Mouse (Mus musculus): ENCODE measurements around the gene Stag1.
"Not testable (repeated sequence)": the region's sequence is repeated elsewhere in the genome, so short reads cannot be mapped to it uniquely, and the experiment has no call there.

Stag1 gene

DNA sequence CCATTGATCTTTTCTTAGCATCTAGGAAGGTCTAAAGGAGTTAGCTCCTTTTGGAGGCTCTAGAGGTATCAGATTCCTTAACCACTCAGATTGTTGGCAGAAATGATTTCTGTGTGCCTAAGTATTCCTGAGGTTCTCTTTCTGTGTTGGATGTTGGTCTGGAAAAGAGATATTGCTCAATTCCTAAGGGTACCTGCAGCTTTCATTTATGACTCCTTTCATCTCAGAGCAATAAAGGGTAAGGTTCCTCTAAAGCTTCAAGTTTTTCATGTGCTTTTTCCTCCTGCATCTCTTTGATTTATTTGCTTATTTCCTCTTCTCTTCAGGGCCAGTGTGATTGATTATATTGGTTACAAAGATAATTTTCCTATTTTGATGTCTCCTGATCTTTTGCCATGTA is 84.7 kb downstream of the Stag1 start:
- no peak for DNase-seq (ENCODE audit: low read depth)

DNA sequence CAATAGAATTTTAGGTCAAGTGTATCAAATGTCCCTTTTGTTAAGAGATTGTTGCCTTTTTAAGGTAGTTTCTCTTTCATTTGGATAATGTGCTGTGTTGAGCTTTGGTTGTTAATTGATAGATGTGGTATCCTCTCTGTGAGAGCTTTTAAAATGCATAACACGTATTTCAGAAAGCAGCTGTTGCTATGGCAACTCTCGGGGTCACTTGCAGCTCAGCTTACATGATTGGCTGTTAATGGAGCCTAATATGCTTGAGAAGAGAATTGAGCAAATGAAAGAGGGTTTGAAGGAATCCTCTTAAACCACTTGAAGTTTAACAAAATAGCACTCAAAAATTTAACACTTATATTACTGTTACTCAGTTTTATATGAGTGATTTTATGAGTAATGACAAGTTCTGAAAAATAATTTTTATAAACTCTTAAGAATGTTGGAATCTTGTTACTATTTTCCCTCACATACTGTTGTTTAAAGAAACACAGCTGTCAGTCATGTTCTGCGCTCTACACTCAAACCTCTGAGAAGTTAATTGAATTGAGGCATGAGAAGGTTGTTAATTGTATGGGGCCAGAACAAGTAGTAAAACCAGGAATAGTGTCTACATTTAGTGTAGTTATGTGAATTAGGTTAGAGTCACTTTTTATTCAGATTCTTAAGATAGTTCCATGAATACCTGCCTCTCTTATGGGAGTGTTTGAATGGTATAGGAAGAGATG is 88.3 kb downstream of the Stag1 start:
- DNase-seq (ENCODE audit: low read depth): no peak

DNA sequence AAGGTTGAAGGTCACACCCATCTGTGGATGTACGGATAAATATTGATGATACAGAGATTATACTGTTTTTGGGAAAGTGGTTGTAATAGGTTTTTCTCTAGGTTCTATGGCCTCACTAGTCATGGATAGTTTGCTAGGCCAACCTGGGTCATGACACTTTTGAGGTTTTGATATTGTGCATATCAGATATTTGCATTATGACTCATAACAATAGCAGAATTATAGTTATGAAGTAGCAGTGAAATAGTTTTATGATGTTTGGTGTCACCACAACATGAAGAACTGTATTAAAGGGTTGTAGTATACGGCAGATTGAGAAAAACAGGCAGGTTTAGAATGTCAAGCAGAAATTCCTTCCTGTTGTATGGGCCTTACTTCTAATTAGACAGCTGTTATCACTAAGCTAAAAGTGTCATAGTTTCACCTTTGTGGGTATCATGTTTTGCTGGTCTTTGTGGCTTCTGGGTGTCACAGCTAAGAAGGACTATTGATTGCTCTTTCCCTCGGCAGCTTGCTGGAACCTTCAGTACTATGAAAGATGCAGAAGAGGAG is 92.2 kb downstream of the Stag1 start:
- DNase-seq (ENCODE audit: low read depth): no peak

DNA sequence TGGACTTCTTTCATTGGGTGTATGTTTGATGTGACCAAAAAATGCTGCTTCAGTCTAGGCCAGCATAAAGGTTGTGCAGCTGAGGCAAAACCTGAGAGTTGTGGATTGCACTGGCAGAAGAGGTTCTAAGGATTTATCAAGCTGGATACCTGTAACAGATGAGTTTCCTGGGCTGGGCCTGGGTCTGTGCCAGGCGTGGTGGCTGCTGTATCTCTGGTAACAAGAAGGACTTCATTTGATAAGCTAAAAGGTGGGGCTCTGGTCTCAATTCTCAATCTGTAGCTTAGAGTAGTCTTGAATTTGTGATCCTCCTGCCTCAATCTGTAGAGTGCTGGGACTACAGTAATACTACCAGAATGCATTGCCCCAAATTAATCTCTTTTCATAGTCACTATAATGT is 94.6 kb downstream of the Stag1 start:
- no peak for DNase-seq (ENCODE audit: low read depth)

DNA sequence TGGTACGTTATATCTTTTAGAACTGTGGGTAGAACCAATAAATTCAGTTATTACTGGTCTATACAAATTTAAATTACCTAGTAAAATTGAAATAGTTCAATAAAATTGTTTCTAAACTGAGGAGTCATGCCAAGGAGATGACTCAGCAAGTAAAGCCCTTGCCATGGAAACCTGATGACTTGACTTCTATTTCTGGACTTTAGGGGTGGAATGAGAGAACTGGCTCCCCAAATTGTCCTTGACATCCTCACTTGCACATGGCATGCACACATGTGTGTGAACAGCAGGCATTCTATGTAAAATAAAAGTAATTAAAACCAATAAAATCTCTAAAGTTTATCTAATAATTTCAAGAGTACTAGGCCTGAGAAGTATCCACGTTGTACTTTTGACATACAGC is 98.9 kb downstream of the Stag1 start:
- no peak for DNase-seq (ENCODE audit: low read depth)

DNA sequence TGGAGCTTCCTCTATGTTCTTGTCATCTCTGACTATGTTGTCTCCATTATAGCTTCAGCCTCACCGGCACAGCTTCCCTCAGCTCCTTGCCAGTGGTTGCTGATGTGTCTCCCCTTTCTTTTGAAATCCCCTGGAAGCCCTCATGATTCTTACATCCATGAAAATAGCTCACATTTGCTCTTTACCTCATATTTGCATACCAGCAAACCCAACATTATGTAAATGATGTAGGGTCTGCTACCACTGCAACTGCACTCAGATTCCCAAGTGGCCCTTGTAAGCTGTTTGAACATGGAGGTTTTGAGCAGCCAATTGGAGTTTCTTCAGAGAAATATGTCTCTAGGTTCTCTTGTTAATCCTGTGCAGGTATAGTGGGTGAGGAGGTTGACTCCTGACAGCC is 110.0 kb downstream of the Stag1 start:
- DNase-seq (ENCODE audit: low read depth): no peak

DNA sequence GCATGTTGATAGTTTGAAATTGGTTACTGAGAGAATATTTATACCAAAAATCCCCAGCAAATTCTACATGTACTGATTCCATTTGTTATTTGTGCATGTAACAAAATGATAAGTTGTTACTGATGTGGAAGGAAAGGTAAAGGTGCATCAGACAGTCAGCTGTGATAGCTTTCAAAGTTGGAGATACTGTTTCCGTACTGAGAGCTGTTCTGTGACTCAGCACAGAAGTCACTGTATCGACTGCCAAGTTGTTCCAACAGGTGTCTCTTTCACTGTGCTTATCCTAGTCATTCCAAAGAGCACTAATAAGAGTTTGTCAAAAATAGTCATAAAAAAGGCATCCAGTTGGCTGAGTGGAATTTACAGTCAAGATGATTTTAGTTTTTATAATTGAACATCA is 114.1 kb downstream of the Stag1 start:
- no peak for DNase-seq (ENCODE audit: low read depth)

DNA sequence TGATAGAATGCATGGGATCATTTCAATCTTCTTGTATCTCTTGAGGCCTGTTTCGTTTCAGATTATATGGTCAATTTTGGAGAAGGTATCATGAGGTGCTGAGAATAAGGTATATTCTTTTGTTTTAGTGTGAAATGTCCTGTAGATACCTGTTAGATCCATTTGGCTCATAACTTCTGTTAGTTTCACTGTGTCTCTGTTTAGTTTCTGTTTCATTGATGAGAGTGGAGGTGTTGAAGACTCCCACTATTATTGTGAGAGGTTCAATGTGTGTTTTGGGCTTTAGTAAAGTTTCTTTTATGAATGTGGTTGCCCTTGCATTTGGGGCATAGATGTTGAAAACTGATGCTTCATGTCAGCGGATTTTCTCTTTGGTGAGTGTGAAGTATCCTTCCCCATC is 127.2 kb downstream of the Stag1 start:
- not testable (repeated sequence) for DNase-seq (ENCODE audit: low read depth)

DNA sequence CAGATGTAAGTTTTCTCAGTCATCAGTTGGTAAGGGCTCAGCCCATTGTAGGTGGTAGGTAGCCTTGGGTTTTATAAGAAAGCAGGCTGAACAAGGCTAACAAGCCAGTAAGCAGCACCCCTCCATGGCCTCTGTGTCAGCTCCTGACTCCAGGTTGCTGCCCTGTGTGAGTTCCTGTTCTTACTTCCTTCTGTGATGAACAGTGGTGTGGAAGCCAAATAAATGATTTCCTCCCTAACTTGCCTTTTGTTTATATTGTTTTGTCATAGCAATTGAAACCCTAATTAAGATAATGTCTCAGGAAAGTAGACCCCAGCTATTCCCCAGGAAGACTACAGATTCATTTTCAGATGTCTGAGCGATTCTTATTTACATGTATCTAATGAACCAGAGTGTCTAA is 134.2 kb downstream of the Stag1 start:
- no peak for DNase-seq (ENCODE audit: low read depth)

DNA sequence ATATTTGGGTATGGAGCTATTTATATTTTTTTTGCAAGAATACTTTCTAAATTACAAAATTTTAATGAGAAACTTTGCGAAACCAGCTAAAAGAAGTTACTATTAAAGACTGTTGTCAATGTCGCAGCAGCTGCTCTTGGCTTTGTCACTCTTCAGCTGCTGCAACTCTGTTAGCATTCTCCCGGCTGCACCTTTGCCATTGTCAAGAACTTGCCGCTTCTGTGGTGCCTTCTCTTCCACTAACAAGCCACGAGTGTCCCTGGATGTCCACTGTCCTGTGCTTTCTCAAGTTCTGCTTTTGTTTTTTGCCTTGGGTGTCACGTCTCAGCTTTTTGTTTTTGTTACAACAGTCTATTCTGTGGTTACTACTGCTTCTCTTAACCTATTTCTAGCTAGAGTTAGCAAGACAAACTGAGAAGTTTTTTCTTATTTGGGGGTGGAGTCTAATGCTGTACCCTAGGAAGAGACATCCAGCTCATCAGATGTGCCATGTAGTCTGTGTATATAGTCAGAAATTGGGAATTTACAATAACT is 136.4 kb downstream of the Stag1 start:
- no peak for DNase-seq (ENCODE audit: low read depth)

DNA sequence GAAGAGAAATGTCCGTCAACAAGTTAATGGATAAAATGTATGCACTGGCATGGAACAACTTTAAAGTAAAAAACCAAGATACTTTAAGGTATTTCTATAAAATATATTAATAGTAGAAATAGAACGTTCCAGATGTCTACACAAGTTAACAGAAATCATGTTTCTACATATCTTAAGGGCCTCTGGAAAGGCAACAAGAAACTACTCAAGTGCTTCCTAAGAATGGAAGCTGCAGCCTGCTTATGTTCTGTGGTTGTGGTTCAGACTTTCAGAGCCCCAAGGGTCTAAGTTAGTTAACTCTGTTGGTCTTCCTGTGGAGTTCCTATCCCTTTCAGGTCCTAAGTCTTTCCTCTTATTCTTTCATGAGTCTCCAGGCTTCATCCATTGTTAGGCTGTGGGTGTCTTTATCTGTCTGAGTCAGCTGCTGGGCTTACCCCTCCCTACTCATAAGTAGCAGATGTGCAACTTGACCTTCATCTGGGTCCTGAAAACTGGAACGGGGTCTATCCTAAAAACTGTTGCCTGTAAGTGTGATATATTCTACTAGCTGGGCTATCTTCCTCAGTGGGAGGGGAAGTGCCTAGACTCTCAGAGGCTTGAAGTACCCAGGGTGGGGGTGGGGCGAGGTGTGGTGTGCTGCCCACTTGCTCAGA is 138.5 kb downstream of the Stag1 start:
- DNase-seq (ENCODE audit: low read depth): peak; percentile 8

DNA sequence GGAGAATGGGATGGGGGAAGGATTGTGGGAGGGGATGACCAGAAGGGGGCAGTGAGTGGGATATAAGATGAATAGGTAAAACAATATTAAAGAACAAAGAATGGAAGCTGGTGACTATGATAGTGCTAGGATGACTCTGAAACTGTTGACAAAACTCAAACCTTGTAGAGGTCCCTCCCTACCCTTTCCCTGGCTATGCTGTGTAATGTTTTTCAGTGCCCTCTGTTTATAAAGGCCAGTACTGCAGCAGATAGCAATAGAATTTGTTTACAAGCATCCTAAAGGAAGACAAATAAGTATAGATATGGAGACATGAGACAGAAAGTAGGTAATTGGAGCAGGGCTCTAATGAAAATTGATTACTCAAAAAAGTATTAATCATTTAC is 139.0 kb downstream of the Stag1 start:
- peak; percentile 9 for DNase-seq (ENCODE audit: low read depth)

DNA sequence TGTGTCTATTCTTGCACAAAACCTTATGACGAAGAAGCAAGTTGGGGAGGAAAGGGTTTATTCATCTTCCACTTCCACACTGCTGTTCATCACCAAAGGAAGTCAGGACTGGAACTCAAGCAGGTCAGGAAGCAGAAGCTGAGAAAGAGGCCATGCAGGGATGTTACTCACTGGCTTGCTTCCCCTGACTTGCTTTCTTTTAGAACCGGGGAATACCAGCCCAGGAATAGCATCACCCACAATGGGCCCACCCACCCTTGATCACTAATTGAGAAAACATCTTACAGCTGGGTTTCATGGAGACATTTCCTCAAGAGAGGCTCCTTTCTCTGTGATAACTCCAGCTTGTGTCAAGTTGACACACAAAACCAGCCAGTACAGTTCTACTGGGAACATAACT is 179.6 kb downstream of the Stag1 start:
- DNase-seq (ENCODE audit: low read depth): not testable (repeated sequence)

DNA sequence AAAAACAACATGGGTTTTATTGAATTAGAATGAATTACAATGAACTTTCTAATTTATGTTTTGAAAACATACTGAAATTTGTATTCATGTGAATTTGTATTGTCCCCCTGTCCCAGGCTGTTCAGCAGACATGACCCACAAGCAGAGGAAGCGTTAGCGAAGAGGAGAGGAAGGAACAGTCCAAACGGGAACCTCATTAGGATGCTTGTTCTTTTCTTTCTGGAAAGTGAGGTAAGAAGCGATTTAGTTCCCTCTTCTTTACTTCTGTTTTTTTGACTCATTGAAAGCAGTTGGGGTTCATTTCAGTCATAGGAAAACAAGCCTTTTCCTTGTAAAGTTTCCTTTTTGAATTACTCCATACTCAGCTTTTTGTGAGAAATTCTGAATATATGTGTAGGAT is 268.4 kb downstream of the Stag1 start:
- DNase-seq (ENCODE audit: low read depth): peak; percentile 9

DNA sequence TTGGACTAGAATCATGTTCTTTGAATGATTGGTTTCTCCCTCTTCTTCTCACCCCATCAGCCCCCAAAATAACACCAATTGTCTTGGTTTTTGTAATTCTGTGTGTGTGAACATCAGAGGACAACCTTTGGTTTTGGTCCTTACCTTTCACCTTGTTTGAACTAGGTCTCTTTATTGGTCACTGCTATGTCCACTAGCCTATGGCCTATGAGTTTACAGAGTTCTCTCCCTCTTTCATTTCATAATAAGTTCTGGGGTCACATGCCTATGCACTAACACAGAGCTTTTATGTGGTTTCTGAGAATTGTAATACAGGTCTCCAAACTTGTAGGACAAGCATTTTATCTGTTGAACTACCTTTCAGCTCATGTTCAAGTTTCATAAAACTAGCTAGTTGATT is 272.0 kb downstream of the Stag1 start:
- no peak for DNase-seq (ENCODE audit: low read depth)

DNA sequence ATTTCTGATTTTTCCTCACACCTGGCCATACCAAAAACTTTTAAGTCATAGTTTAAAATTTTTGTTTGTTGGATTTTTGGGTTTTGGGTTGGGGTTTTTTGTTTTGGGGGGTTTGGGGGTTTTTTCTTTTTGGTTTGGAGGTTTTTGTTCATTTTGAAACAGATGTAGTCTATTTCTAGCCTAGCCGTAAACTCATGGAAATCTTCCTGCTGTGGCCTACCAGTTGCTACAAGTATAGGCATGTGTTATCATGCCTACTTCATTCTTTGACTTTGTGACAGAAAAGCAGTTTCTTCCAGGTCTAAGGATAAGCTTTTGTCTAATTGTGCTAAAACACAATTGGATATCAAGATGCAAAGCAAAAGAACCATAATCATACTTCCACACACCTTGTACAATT is 298.5 kb downstream of the Stag1 start:
- DNase-seq (ENCODE audit: low read depth): no peak

DNA sequence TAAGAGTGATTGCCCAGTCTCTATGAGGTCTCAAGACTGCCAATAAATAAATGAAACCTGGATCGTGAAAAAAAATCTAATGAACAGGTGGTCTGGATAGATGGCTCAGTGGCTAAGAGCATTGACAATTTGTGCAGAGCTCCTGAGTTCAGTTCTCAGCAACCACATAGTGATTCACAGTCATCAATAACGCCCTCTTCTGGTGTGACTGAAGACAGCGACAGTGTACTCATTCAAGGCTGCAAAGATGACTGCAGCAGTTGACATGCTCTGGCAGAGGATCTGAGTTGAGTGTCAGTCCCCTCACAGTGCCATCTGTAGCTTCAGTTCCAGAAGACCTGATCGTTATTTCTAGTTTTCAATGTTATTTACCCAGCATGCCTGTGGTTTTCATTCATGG is 300.4 kb downstream of the Stag1 start:
- DNase-seq (ENCODE audit: low read depth): no peak

DNA sequence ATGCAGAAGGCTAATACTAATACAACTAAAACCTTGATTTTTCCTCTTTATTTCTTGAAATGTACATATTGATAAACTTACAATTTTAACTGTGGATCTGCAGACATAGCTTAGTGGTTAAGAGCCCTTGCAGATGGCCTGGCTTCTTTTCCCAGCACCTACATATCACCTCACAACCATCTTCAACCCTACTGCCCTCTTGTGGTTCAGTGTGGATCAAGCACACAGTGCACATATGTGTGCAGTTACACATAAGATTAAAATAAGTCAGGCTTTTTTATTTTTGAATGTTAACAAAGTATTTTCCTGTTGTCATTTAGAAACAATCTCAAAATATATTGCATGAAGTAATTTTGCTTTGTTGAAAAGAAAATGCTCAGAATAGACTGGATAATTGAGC is 312.8 kb downstream of the Stag1 start:
- DNase-seq (ENCODE audit: low read depth): no peak

DNA sequence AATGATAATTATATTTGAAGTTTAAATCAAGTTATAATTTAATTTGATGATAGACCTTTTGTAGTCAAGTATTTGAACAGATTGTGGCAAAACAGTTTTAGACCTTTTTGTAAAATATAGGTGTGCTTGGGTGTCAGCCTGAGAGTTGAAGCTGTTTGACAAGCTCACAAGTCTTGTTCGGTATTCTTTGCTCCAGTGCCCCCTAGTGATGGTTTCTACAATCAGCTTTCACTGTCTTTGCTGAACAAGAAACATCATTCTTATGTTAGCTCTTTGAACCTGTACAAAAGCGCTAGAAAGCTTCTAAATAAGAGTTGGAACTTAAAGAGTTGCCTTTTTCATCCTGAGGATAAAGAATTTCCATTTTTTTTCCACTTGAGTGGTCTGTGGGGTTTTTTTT is 319.5 kb downstream of the Stag1 start:
- DNase-seq (ENCODE audit: low read depth): peak; percentile 50

DNA sequence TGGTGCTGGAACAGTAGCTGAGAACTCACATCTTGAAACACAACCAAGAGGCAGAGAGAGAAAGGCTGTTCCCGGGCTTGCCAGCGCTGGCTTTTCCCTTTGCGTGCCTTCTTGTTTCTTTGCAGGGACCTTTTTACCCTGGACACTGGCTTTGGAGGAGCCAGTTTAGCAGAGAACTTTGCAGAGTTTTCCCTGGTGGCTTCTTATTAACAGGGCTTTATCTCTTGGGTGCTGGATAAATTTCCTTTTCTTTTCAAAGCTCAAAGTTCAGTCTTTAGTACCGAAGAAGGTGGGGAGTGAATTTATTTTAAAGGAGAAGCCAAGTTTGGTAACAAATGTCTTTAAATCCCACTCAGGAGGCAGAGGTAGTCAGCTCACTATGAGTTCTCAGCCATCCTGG is 329.0 kb downstream of the Stag1 start:
- DNase-seq (ENCODE audit: low read depth): no peak

DNA sequence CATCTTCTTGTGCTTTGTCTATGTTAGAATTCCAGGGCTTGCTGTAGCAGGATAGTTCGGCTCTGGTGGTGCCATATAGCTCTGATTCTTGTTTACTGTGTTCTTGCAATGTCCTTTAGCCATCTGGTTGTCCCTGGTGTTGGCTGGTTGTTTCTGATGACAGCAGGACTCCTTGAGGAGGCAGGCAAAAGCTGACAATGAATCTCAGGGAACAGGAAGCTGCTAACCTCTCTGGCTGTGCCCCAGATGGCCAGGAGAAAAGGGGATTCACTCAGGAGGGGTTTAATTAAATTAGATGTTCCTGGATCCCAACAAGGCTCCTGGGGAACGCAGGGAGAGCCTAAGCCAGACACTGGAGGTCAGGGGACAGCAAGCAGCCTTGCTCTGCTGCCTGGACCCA is 344.4 kb downstream of the Stag1 start:
- DNase-seq (ENCODE audit: low read depth): no peak

DNA sequence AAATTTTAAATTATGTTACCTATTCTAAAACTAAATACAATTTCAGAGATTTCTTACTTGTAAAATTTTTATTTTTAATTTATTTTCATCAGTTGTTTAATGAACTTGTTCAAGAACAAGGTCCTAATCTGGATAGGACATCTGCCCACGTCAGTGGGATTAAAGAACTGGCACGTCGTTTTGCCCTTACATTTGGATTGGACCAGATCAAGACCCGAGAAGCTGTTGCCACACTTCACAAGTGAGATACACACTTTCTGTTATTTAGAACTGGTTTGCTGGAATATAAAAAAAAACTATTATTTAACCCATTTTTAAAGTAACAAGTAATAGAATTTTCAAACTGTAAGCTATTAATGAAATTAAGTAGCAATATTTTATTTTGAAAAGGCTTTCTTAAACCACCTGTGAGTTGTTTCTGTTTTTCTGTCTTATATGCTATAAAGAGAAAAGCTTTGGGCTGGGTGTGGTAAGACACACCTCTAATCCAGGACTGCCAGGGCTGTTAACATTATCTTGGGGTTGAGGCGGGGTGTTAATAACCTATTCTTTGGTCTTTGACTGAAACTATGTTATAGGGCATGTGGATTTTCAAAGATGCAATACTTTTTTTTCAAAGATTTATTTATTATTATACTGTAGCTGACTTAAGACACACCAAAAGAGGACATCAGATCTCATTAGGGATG is 347.2 kb downstream of the Stag1 start:
- no peak for DNase-seq (ENCODE audit: low read depth)

DNA sequence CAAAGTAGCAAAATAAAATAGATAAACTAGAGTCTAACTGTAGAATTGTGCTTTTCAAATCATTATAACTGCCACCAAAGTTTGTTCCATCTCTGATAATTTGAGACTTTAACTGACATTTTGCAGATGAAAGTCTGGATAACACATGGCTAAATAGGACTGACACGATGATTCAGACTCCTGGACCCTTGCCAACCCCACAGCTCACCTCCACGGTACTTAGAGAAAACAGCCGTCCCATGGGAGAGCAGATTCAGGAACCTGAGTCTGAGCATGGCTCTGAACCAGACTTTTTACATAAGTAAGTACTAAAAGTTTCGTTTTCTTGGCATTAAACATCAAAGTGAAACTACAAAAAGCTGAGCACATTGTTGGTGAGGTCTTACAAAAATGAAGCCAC is 353.9 kb downstream of the Stag1 start:
- no peak for DNase-seq (ENCODE audit: low read depth)

Measured in c-Kit-positive CD71-negative TER-119-negative erythroid progenitor cells, embryonic 14.5 days (primary cell).